Comparison of ENCODE assay signal across 9 mouse cellular contexts in the genomic region with DNA sequence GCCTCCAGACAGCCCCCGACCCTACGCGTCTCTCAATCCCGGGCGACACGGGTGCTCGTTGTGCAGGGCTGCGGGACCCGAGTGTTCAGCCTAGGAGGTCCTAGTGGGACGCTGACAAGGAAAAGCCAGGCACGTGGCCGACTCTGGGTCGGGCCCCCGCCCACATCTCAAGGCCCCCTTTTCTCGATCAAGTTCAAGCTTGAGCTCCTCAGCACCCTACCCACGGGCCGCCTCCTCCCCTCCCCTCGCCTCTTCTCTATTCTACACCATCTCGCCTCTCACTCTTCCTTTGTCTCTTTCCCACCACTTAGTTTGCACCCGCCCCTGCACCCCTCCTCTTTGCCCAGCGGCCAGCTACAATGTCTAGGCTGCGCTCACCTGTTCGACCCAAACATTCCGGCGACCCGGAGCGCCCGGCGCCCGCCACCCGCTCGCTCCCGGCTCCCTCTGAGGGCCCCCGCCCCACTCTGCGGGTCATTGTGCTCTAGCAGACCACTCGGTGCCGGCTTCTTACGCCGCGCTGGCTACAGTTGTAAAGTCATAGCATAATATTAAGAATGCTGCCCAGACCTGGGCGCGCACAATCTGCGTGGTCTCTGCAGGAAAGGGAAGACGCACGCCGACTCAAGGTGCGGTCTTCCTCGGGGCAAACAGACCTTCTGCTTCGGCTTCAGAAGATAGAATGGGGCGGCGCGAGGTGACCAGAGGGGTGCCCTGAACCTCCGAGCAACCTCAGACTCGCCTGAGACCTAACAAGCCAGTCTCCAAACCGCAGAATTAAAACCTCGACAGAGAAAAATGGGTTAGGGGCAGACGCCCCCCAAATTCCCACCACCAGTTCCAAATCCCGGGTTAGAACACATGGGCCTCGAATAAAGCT. TPM values are rescaled to one million over a fixed set of nuclear protein-coding genes. Genes with fewer than 3 reads are reported as not detected.
A peak's percentile ranks its signal among the peaks of the same experiment; 100 is the strongest.
DNase-seq lines count a peak whose midpoint lies in the region; ATAC-seq and TF ChIP-seq lines count a peak whose summit lies in the region.
"Had no signal": no experiment of that assay in that cellular context is flagged by ENCODE, and none has a peak within 500 bp of the region (broad histone marks: within the 10 kb centered on the region; RNA-seq: fewer than 3 reads in every experiment).

No protein-coding gene starts in this region.

- peak overlapping the region; percentile 51 for H3K4me3 ChIP-seq in cerebellum, adult 2 months (replicated peaks; ENCODE audit: insufficient read depth, low read depth, low read length)
- H3K4me3 ChIP-seq in CH12.LX (replicated peaks in 1 of 3; ENCODE audit: low read depth in 2 of 3, low read length in 2 of 3, poor library complexity in 1 of 3): peak overlapping the region; percentile 10 to 36 (median 20)
- peak overlapping the region; percentile 91 for H3K4me3 ChIP-seq in embryonic facial prominence, embryonic 13.5 days
- H3K4me3 ChIP-seq in hindbrain, embryonic 15.5 days: peak overlapping the region; percentile 92
- H3K4me3 ChIP-seq in lung, embryonic 16.5 days (ENCODE audit: low read length): peak overlapping the region; percentile 95

- no peak for TF ChIP-seq CTCF in cerebellum, adult 2 months (IDR thresholded peaks at IDR 0.05; ENCODE audit: borderline replicate concordance, insufficient read depth, low read depth, low read length)
- TF ChIP-seq CTCF in CH12.LX (conservative IDR thresholded peaks at IDR 0.05 in 1 of 2, IDR thresholded peaks at IDR 0.05 in 1 of 2; ENCODE audit: low read depth in 2 of 2, low read length in 2 of 2): no peak

- no peak overlapping the region for H3K27ac ChIP-seq in cerebellum, adult 2 months (ENCODE audit: insufficient read depth, low read length)
- no peak overlapping the region for H3K27ac ChIP-seq in CH12.LX (ENCODE audit: insufficient read depth, low read depth)
- H3K27ac ChIP-seq in embryonic facial prominence, embryonic 13.5 days: peak overlapping the region; percentile 97
- H3K27ac ChIP-seq in hindbrain, embryonic 15.5 days (replicated peaks): peak overlapping the region; percentile 98
- peak overlapping the region; percentile 93 for H3K27ac ChIP-seq in lung, embryonic 16.5 days (ENCODE audit: low read length)

- H3K9me3 ChIP-seq in CH12.LX (replicated peaks; ENCODE audit: low read length): no peaks in the 10 kb centered on the region
- H3K9me3 ChIP-seq in embryonic facial prominence, embryonic 13.5 days: no peaks in the 10 kb centered on the region
- no peaks in the 10 kb centered on the region for H3K9me3 ChIP-seq in hindbrain, embryonic 15.5 days
- no peaks in the 10 kb centered on the region for H3K9me3 ChIP-seq in lung, embryonic 16.5 days (ENCODE audit: control insufficient read depth, low read length)

- WGBS in cerebellum, adult 2 months: under 1% methylated on average over 59 of the region's 59 CpGs
- under 1% methylated on average over 58 of the region's 59 CpGs for WGBS in embryonic facial prominence, embryonic 13.5 days
- WGBS in hindbrain, embryonic 15.5 days: under 1% methylated on average over 57 of the region's 59 CpGs
- WGBS in lung, embryonic 16.5 days: under 1% methylated on average over 59 of the region's 59 CpGs

- no peak for TF ChIP-seq RAD21 in CH12.LX (IDR thresholded peaks at IDR 0.05; ENCODE audit: low read depth, low read length)

- TF ChIP-seq EP300 in CH12.LX (IDR thresholded peaks at IDR 0.05; ENCODE audit: low read length): no peak

- peak overlapping the region; percentile 92 for H3K4me2 ChIP-seq in CH12.LX (ENCODE audit: insufficient read depth, low read depth, poor library complexity, severe bottlenecking)
- H3K4me2 ChIP-seq in embryonic facial prominence, embryonic 13.5 days: peak overlapping the region; percentile 88
- peak overlapping the region; percentile 99 for H3K4me2 ChIP-seq in hindbrain, embryonic 15.5 days
- peak overlapping the region; percentile 82 for H3K4me2 ChIP-seq in lung, embryonic 16.5 days (ENCODE audit: low read depth, low read length)

- no peak for TF ChIP-seq POLR2A in cerebellum, adult 2 months (IDR thresholded peaks at IDR 0.05; ENCODE audit: borderline replicate concordance, insufficient read depth, low read length)
- TF ChIP-seq POLR2A in CH12.LX (IDR thresholded peaks at IDR 0.05; ENCODE audit: low read depth, low read length): no peak

- no peaks in the 10 kb centered on the region for H3K79me2 ChIP-seq in CH12.LX (replicated peaks; ENCODE audit: control insufficient read depth, extremely low read depth, insufficient read depth, poor library complexity, severe bottlenecking)

- ATAC-seq in embryonic facial prominence, embryonic 13.5 days (ENCODE audit: insufficient number of reproducible peaks, insufficient read depth, low FRiP score, low TSS enrichment, low read depth): peak; percentile 70
- ATAC-seq in hindbrain, embryonic 15.5 days (ENCODE audit: low FRiP score, low read depth): peak; percentile 65
- peak; percentile 42 for ATAC-seq in lung, embryonic 16.5 days (ENCODE audit: low read depth)

- H3K9ac ChIP-seq in CH12.LX (ENCODE audit: insufficient read depth, low read depth): 0 out of 2 replicates have a peak overlapping the region, but pooled peaks have one; percentile 10
- peak overlapping the region; percentile 92 for H3K9ac ChIP-seq in embryonic facial prominence, embryonic 13.5 days
- H3K9ac ChIP-seq in hindbrain, embryonic 15.5 days: peak overlapping the region; percentile 97
- peak overlapping the region; percentile 75 for H3K9ac ChIP-seq in lung, embryonic 16.5 days (ENCODE audit: low read length)

- H3K27me3 ChIP-seq in cerebellum, adult 2 months (ENCODE audit: control insufficient read depth, insufficient read depth, low read length): no peaks in the 10 kb centered on the region
- peaks cover 11% of the 10 kb centered on the region for H3K27me3 ChIP-seq in CH12.LX (replicated peaks)
- no peaks in the 10 kb centered on the region for H3K27me3 ChIP-seq in embryonic facial prominence, embryonic 13.5 days
- no peaks in the 10 kb centered on the region for H3K27me3 ChIP-seq in hindbrain, embryonic 15.5 days
- no peaks in the 10 kb centered on the region for H3K27me3 ChIP-seq in lung, embryonic 16.5 days (ENCODE audit: control insufficient read depth, insufficient read depth, low read depth, low read length)

- H3K36me3 ChIP-seq in CH12.LX (replicated peaks in 1 of 2; ENCODE audit: control insufficient read depth in 1 of 2, insufficient read depth in 1 of 2, low read length in 1 of 2): no peaks in the 10 kb centered on the region
- no peaks in the 10 kb centered on the region for H3K36me3 ChIP-seq in embryonic facial prominence, embryonic 13.5 days
- no peaks in the 10 kb centered on the region for H3K36me3 ChIP-seq in hindbrain, embryonic 15.5 days
- H3K36me3 ChIP-seq in lung, embryonic 16.5 days (ENCODE audit: control insufficient read depth, insufficient read depth, low read length): no peaks in the 10 kb centered on the region

- no peak for DNase-seq in cerebellum, adult 2 months
- no peak for DNase-seq in cerebellum, adult 9-10 months
- no peak for DNase-seq in CH12.LX (ENCODE audit: extremely low read depth)
- peak; percentile 61 for DNase-seq in retina, postnatal 1 day
- DNase-seq in frontal cortex, postnatal 14 days (ENCODE audit: low spot score in 2 of 2): no peak

- in situ Hi-C loops in CH12.LX (cut with MboI; ENCODE audit: low pct_ligation_motif_present, low pct_unique_long_range_greater_than_20kb, low sequenced_read_pairs): no loop called here

- H3K4me1 ChIP-seq in cerebellum, adult 2 months (ENCODE audit: control insufficient read depth, insufficient read depth, low read length): peaks cover 9% of the 10 kb centered on the region; the same call in 1 of the 2 replicates
- peaks cover 2 to 11% of the 10 kb centered on the region in 2 experiments; a peak in 3 of 4 replicates for H3K4me1 ChIP-seq in CH12.LX (ENCODE audit: control insufficient read depth in 1 of 2, insufficient read depth in 2 of 2)
- peaks cover 42% of the 10 kb centered on the region for H3K4me1 ChIP-seq in embryonic facial prominence, embryonic 13.5 days
- peaks cover 44% of the 10 kb centered on the region for H3K4me1 ChIP-seq in hindbrain, embryonic 15.5 days (replicated peaks)
- peaks cover 28% of the 10 kb centered on the region for H3K4me1 ChIP-seq in lung, embryonic 16.5 days (replicated peaks; ENCODE audit: control insufficient read depth, insufficient read depth, low read length)

- dilution Hi-C loops in CH12.LX (cut with MboI; ENCODE audit: extremely low pct_ligation_motif_present, extremely low pct_unique_long_range_greater_than_20kb, low sequenced_read_pairs): no loop called here

TF ChIP-seq in CH12.LX, 34 proteins besides CTCF, POLR2A, EP300 and RAD21:
- TF ChIP-seq GABPA (IDR thresholded peaks at IDR 0.05; ENCODE audit: insufficient replicate concordance, low read depth, low read length) (no peak), MAX (IDR thresholded peaks at IDR 0.05; ENCODE audit: low read length) (no peak), SIN3A (IDR thresholded peaks at IDR 0.05; ENCODE audit: low read length) (no peak), TBP (conservative IDR thresholded peaks at IDR 0.05; ENCODE audit: low read depth, low read length) (no peak), JUND (conservative IDR thresholded peaks at IDR 0.05; ENCODE audit: low read depth, low read length) (no peak), IRF4 (IDR thresholded peaks at IDR 0.05; ENCODE audit: low read depth, low read length) (no peak), MXI1 (IDR thresholded peaks at IDR 0.05; ENCODE audit: low read depth, low read length) (no peak; the same call in none of the 2 replicates), CHD2 (IDR thresholded peaks at IDR 0.05; ENCODE audit: low read length) (no peak), ZC3H11A (IDR thresholded peaks at IDR 0.05; ENCODE audit: low read depth, low read length) (no peak), PAX5 (IDR thresholded peaks at IDR 0.05; ENCODE audit: low read length) (no peak), CHD1 (IDR thresholded peaks at IDR 0.05; ENCODE audit: low read depth, low read length) (no peak), E2F4 (IDR thresholded peaks at IDR 0.05; ENCODE audit: insufficient replicate concordance, low read depth, low read length) (no peak), NELFE (IDR thresholded peaks at IDR 0.05; ENCODE audit: low read depth, low read length) (no peak), BHLHE40 (IDR thresholded peaks at IDR 0.05; ENCODE audit: low read depth, low read length) (no peak), RCOR1 (conservative IDR thresholded peaks at IDR 0.05; ENCODE audit: low read depth, low read length) (no peak), HCFC1 (IDR thresholded peaks at IDR 0.05; ENCODE audit: low read depth, low read length) (no peak), ETS1 (conservative IDR thresholded peaks at IDR 0.05; ENCODE audit: low read depth, low read length) (no peak)

RNA-seq across cellular contexts. Expression of gene 4930404H24Rik, which starts 47.2 kb away (rescaled TPM):
- not detected in 2 replicates for polyA plus RNA-seq in cerebellum, adult 2 months (2012; rRNA removed)
- total RNA-seq in CH12.LX (2012; rRNA removed) (not detected in 2 replicates), CH12.LX (2014; rRNA removed) (not detected in 2 replicates)
- not detected in 2 replicates for polyA plus RNA-seq in CH12.LX (2012; ENCODE audit: insufficient read length, low read depth)
- polyA plus RNA-seq in embryonic facial prominence, embryonic 13.5 days (2015; fragmentation: Nextera tagmentation; extraction: Ambion mirVana): not detected in 2 replicates
- not detected in 2 replicates for polyA plus RNA-seq in hindbrain, embryonic 15.5 days (2015; fragmentation: Nextera tagmentation; extraction: Ambion mirVana)
- not detected in 2 replicates for polyA plus RNA-seq in lung, embryonic 16.5 days (2015; fragmentation: Nextera tagmentation; extraction: Ambion mirVana)
- total RNA-seq: heart, postnatal 36 days had no signal

Comparison
In these comparisons a context has a peak if more than half of its experiments do, and no peak if none do; other contexts are left out.
1. H3K27ac ChIP-seq: peak in embryonic facial prominence, embryonic 13.5 days (single experiment), hindbrain, embryonic 15.5 days (single experiment) and lung, embryonic 16.5 days (single experiment); none in cerebellum, adult 2 months (single experiment) and CH12.LX (single experiment).
2. H3K4me3 ChIP-seq: peak in every context shown above with its lines; median percentile 95 in lung, embryonic 16.5 days; 92 in hindbrain, embryonic 15.5 days; 91 in embryonic facial prominence, embryonic 13.5 days; 51 in cerebellum, adult 2 months; 20 in CH12.LX.
3. H3K9ac ChIP-seq: peak in every context shown above with its lines; median percentile 97 in hindbrain, embryonic 15.5 days; 92 in embryonic facial prominence, embryonic 13.5 days; 75 in lung, embryonic 16.5 days; 10 in CH12.LX.
4. Peak in every context shown above with its lines, with median percentiles within 50 percentile points of each other: H3K4me2 ChIP-seq and ATAC-seq.